Comparison of ENCODE assay signal across 22 mouse cellular contexts in genomic region chr8:80051494-80051893, GRCm38 (mm10). TPM values are rescaled to one million over a fixed set of nuclear protein-coding genes. Genes with fewer than 3 reads are reported as not detected.
DNase-seq lines count a peak whose midpoint lies in the region; ATAC-seq lines count a peak whose summit lies in the region.
"Had no signal": no experiment of that assay in that cellular context is flagged by ENCODE, and none has a peak within 500 bp of the region (broad histone marks: within the 10 kb centered on the region; RNA-seq: fewer than 3 reads in every experiment).

No protein-coding gene starts in this region.

- peak; percentile 21 for DNase-seq in limb, embryonic 11.5 days (ENCODE audit: low spot score)
- DNase-seq in limb, embryonic 10.5 days (ENCODE audit: low spot score) = no peak
- peak; percentile 10 for DNase-seq in c-Kit-positive CD71-positive TER-119-negative erythroid progenitor cells, embryonic 14.5 days (ENCODE audit: low read depth)
- no peak for DNase-seq in forebrain, embryonic 10.5 days (ENCODE audit: extremely low spot score, low spot score)
- DNase-seq in thymus, postnatal 25 days = no peak
- DNase-seq in layer of hippocampus, adult 11-12 months (ENCODE audit: low spot score) = no peak
- DNase-seq: adrenal gland, postnatal 10 days; cerebellum, adult 11-12 months; cerebellum, adult 9-11 months; embryo, embryonic 11 days; gastrocnemius, postnatal 14 days; heart, adult 2 months; heart, postnatal 14 days had no signal

- 49% methylated on average over 5 of the region's 5 CpGs for WGBS in limb, embryonic 11.5 days
- WGBS in limb, embryonic 10.5 days = 61% methylated on average over 5 of the region's 5 CpGs
- WGBS in forebrain, embryonic 10.5 days = 53% methylated on average over 5 of the region's 5 CpGs

- H3K9ac ChIP-seq in limb, embryonic 11.5 days (ENCODE audit: low read length) = no peak overlapping the region
- H3K9ac ChIP-seq: embryonic facial prominence, embryonic 15.5 days; forebrain, embryonic 15.5 days; heart, embryonic 15.5 days; hindbrain, embryonic 13.5 days had no signal

- ATAC-seq in limb, embryonic 11.5 days (ENCODE audit: insufficient number of reproducible peaks, low FRiP score, low TSS enrichment, low read depth) = no peak
- ATAC-seq in megakaryocyte-erythroid progenitor cell, adult 5-6 weeks (replicated peaks; ENCODE audit: low FRiP score, low TSS enrichment, poor library complexity, severe bottlenecking) = peak; percentile 51; the same call in 1 of the 2 replicates
- ATAC-seq: forebrain, embryonic 15.5 days; hindbrain, postnatal 0 days had no signal

- H3K4me1 ChIP-seq in limb, embryonic 11.5 days (ENCODE audit: control insufficient read depth, insufficient read depth, low read length) = peaks cover 12% of the 10 kb centered on the region; the same call in 1 of the 2 replicates
- H3K4me1 ChIP-seq in limb, embryonic 10.5 days = peaks cover 67% of the 10 kb centered on the region
- peaks cover 48% of the 10 kb centered on the region for H3K4me1 ChIP-seq in forebrain, embryonic 10.5 days

- no peaks in the 10 kb centered on the region for H3K9me3 ChIP-seq in limb, embryonic 11.5 days (ENCODE audit: control insufficient read depth, low read length)
- H3K9me3 ChIP-seq in limb, embryonic 10.5 days (replicated peaks) = no peaks in the 10 kb centered on the region
- H3K9me3 ChIP-seq in forebrain, embryonic 10.5 days = no peaks in the 10 kb centered on the region
- H3K9me3 ChIP-seq: embryonic facial prominence, embryonic 15.5 days; forebrain, embryonic 15.5 days; heart, embryonic 15.5 days; hindbrain, embryonic 13.5 days had no signal

- H3K27ac ChIP-seq in limb, embryonic 11.5 days (replicated peaks; ENCODE audit: low read depth, low read length) = no peak overlapping the region
- H3K27ac ChIP-seq in limb, embryonic 10.5 days = no peak overlapping the region
- H3K27ac ChIP-seq in forebrain, embryonic 10.5 days = no peak overlapping the region
- H3K27ac ChIP-seq: embryonic facial prominence, embryonic 15.5 days; forebrain, embryonic 15.5 days; heart, adult 2 months; heart, embryonic 15.5 days; hindbrain, embryonic 13.5 days; hindbrain, postnatal 0 days had no signal

- H3K4me2 ChIP-seq in limb, embryonic 11.5 days (ENCODE audit: low read depth, severe bottlenecking) = no peak overlapping the region
- H3K4me2 ChIP-seq: embryonic facial prominence, embryonic 15.5 days; forebrain, embryonic 15.5 days; heart, embryonic 11.5 days; heart, embryonic 15.5 days; hindbrain, embryonic 13.5 days had no signal

- H3K27me3 ChIP-seq in limb, embryonic 11.5 days (ENCODE audit: control insufficient read depth, insufficient read depth, low read length) = no peaks in the 10 kb centered on the region
- peaks cover 20% of the 10 kb centered on the region for H3K27me3 ChIP-seq in limb, embryonic 10.5 days (ENCODE audit: low read depth, poor library complexity, severe bottlenecking)
- H3K27me3 ChIP-seq in forebrain, embryonic 10.5 days (ENCODE audit: poor library complexity, severe bottlenecking) = peaks cover 99% of the 10 kb centered on the region
- H3K27me3 ChIP-seq: embryonic facial prominence, embryonic 15.5 days had no signal

- H3K4me3 ChIP-seq in limb, embryonic 11.5 days (ENCODE audit: low read depth, low read length) = no peak overlapping the region
- no peak overlapping the region for H3K4me3 ChIP-seq in limb, embryonic 10.5 days
- H3K4me3 ChIP-seq in forebrain, embryonic 10.5 days = no peak overlapping the region
- H3K4me3 ChIP-seq: embryonic facial prominence, embryonic 15.5 days; erythroblast, embryonic 14.5 days; forebrain, embryonic 15.5 days; heart, adult 2 months; heart, embryonic 15.5 days; hindbrain, embryonic 13.5 days had no signal

- H3K36me3 ChIP-seq in limb, embryonic 11.5 days (ENCODE audit: control insufficient read depth, insufficient read depth, low read length) = no peaks in the 10 kb centered on the region
- no peaks in the 10 kb centered on the region for H3K36me3 ChIP-seq in limb, embryonic 10.5 days
- H3K36me3 ChIP-seq in forebrain, embryonic 10.5 days (replicated peaks) = no peaks in the 10 kb centered on the region
- H3K36me3 ChIP-seq: embryonic facial prominence, embryonic 15.5 days; forebrain, embryonic 15.5 days; heart, embryonic 15.5 days; hindbrain, embryonic 13.5 days had no signal

RNA-seq across cellular contexts. Expression of gene Hhip, which starts 6.3 kb away (rescaled TPM):
- 1.8 and 2.9 TPM in 2 replicates for polyA plus RNA-seq in limb, embryonic 11.5 days (2014; fragmentation: Nextera tagmentation; extraction: Ambion mirVana)
- 1.6 and 1.7 TPM in 2 replicates for polyA plus RNA-seq in limb, embryonic 10.5 days (2016; fragmentation: Nextera tagmentation; extraction: Ambion mirVana)
- total RNA-seq in megakaryocyte-erythroid progenitor cell, adult 5-6 weeks (2014; fragmentation: Nextera tagmentation) = not detected in 2 replicates
- not detected in 2 replicates for total RNA-seq in megakaryocyte-erythroid progenitor cell, adult 5-6 weeks (2017)
- polyA plus RNA-seq in forebrain, embryonic 10.5 days (2016; fragmentation: Nextera tagmentation; extraction: Ambion mirVana) = 1.7 and 2.1 TPM in 2 replicates
- total RNA-seq: hematopoietic stem cell, adult 5-6 weeks had no signal
- polyA plus RNA-seq: erythroblast, embryonic 14.5 days had no signal

Comparison
In these comparisons a context has a peak if more than half of its experiments do, and no peak if none do; other contexts are left out.
1. DNase-seq: peak in limb, embryonic 11.5 days (single experiment) and c-Kit-positive CD71-positive TER-119-negative erythroid progenitor cells, embryonic 14.5 days (single experiment); none in limb, embryonic 10.5 days (single experiment), forebrain, embryonic 10.5 days (single experiment), thymus, postnatal 25 days (single experiment) and layer of hippocampus, adult 11-12 months (single experiment).